Mouse (Mus musculus): Measurements from ENCODE around the gene Cyfip2.

GRCm38 (mm10) chr11:46290988-46291405 is 21.7 kb downstream of the Cyfip2 start:
- no peak for TF ChIP-seq CTCF (IDR thresholded peaks at IDR 0.05; ENCODE audit: borderline replicate concordance, insufficient read depth, low read depth, low read length)
- TF ChIP-seq POLR2A (IDR thresholded peaks at IDR 0.05; ENCODE audit: borderline replicate concordance, insufficient read depth, low read length): no peak

All from cerebellum, adult 2 months (tissue).